Mouse (Mus musculus): ENCODE data around the gene Rbm46. TPM values are rescaled to one million over a fixed set of nuclear protein-coding genes. Genes with fewer than 3 reads are reported as not detected.

The Rbm46 gene
- polyA plus RNA-seq (2012; rRNA removed) = 0.07 TPM in 1 of 2 replicates, not detected in the other

GRCm38 (mm10) chr3:82876372-82876739 lies at the start of gene Rbm46:
Gene Rbm46, minus strand, starts transcription at chr3:82876483.

GRCm38 (mm10) chr3:82903613-82904205 lies 27.4 kb upstream of the Rbm46 start, which contains the start of gene Lrat:
Gene Lrat, minus strand, starts transcription at chr3:82903973.

Other genes with a start within 250 kb of the Rbm46 start
- 6.4 and 6.9 TPM in 2 replicates for gene Lrat, start 27.5 kb upstream of the Rbm46 start, polyA plus RNA-seq (2012; rRNA removed)
- gene Fgg, start 131.2 kb upstream of the Rbm46 start, polyA plus RNA-seq (2012; rRNA removed) = 0.36 and 1.6 TPM in 2 replicates
- gene Fga, start 149.6 kb upstream of the Rbm46 start, polyA plus RNA-seq (2012; rRNA removed) = 0.25 and 0.37 TPM in 2 replicates
- 0.14 and 0.59 TPM in 2 replicates for gene Fgb, start 173.4 kb upstream of the Rbm46 start, polyA plus RNA-seq (2012; rRNA removed)
- 33.7 and 43.1 TPM in 2 replicates for gene Plrg1, start 179.0 kb upstream of the Rbm46 start, polyA plus RNA-seq (2012; rRNA removed)